Mouse (Mus musculus): Measurements from ENCODE around the gene Lnx2. TPM values are rescaled to one million over a fixed set of nuclear protein-coding genes. Genes with fewer than 3 reads are reported as not detected.

The Lnx2 gene
- total and polyA plus RNA-seq, 2 experiments: 11.0 to 19.7 TPM

- Histone ChIP-seq H3K79me2 (ENCODE audit: control insufficient read depth, insufficient read depth, low read length) (peaks cover 7% of the 10 kb centered on the region; the same call in 1 of the 2 replicates), H3K27ac (replicated peaks; ENCODE audit: insufficient read depth, low read depth, low read length) (no peak overlapping the region), H3K9ac (ENCODE audit: low read depth, low read length) (no peak overlapping the region), H3K4me3 (ENCODE audit: insufficient read depth, low read depth, low read length) (no peak overlapping the region), H3K27me3 (ENCODE audit: control insufficient read depth, insufficient read depth, low read length) (no peaks in the 10 kb centered on the region), H3K36me3 (ENCODE audit: control insufficient read depth, insufficient read depth, low read length) (peaks cover 4% of the 10 kb centered on the region; the same call in 1 of the 2 replicates), H3K4me1 (ENCODE audit: control insufficient read depth, insufficient read depth, low read length) (no peaks in the 10 kb centered on the region)
- DNase-seq (ENCODE audit: extremely low read depth, low read depth, low spot score): no peak
- TF ChIP-seq POLR2A (IDR thresholded peaks at IDR 0.05; ENCODE audit: extremely low read depth, insufficient read depth, low read length) (no peak), CTCF (IDR thresholded peaks at IDR 0.05; ENCODE audit: low read depth, low read length) (no peak)
- 94% methylated on average over 7 of the region's 7 CpGs for WGBS
Observed at GRCm38 (mm10) chr5:147098667-147099066, 22.3 kb upstream of the Lnx2 start.

- Histone ChIP-seq H3K27me3 (ENCODE audit: control insufficient read depth, insufficient read depth, low read length) (no peaks in the 10 kb centered on the region), H3K9ac (ENCODE audit: low read depth, low read length) (no peak overlapping the region), H3K27ac (replicated peaks; ENCODE audit: insufficient read depth, low read depth, low read length) (no peak overlapping the region), H3K4me1 (ENCODE audit: control insufficient read depth, insufficient read depth, low read length) (no peaks in the 10 kb centered on the region), H3K79me2 (ENCODE audit: control insufficient read depth, insufficient read depth, low read length) (peaks cover 4% of the 10 kb centered on the region; the same call in 1 of the 2 replicates), H3K36me3 (ENCODE audit: control insufficient read depth, insufficient read depth, low read length) (0 out of 2 replicates have a peak, but pooled peaks cover 2% of the 10 kb centered on the region), H3K4me3 (ENCODE audit: insufficient read depth, low read depth, low read length) (no peak overlapping the region)
- no peak for DNase-seq (ENCODE audit: extremely low read depth, low read depth, low spot score)
- TF ChIP-seq POLR2A (IDR thresholded peaks at IDR 0.05; ENCODE audit: extremely low read depth, insufficient read depth, low read length) (no peak), CTCF (IDR thresholded peaks at IDR 0.05; ENCODE audit: low read depth, low read length) (no peak)
- WGBS: 96% methylated on average over 4 of the region's 4 CpGs
Observed at GRCm38 (mm10) chr5:147096586-147096985, 20.2 kb upstream of the Lnx2 start.

DNA sequence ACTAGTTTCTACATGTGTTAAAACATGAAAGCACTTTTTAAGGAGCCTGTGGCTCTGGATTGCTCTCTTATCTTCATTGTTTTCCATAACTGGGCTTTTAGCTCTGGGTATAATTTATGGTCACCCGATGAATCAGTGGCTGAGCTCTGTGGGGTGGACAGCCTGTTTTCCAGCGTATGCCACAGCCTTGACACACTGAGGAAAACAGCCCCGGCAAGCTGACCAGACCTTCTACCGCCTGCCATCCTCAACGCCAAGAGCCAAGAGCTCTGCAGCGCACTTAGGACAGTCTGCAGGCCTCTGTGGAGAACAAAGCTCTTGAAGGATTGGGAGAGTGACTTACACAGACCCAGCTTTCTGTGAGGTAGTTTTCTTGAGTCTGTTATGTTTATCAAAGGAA is 17.9 kb upstream of the Lnx2 start:
- Histone ChIP-seq H3K27ac (replicated peaks; ENCODE audit: insufficient read depth, low read depth, low read length) (no peak overlapping the region), H3K36me3 (ENCODE audit: control insufficient read depth, insufficient read depth, low read length) (no peaks in the 10 kb centered on the region), H3K4me3 (ENCODE audit: insufficient read depth, low read depth, low read length) (no peak overlapping the region), H3K9ac (ENCODE audit: low read depth, low read length) (no peak overlapping the region), H3K27me3 (ENCODE audit: control insufficient read depth, insufficient read depth, low read length) (no peaks in the 10 kb centered on the region), H3K79me2 (ENCODE audit: control insufficient read depth, insufficient read depth, low read length) (peaks cover 4% of the 10 kb centered on the region; the same call in 1 of the 2 replicates), H3K4me1 (ENCODE audit: control insufficient read depth, insufficient read depth, low read length) (no peaks in the 10 kb centered on the region)
- whole genome bisulfite sequencing: 94% methylated on average over 6 of the region's 6 CpGs
- no peak for DNase-seq (ENCODE audit: extremely low read depth, low read depth, low spot score)
- TF ChIP-seq CTCF (IDR thresholded peaks at IDR 0.05; ENCODE audit: low read depth, low read length) (no peak), POLR2A (IDR thresholded peaks at IDR 0.05; ENCODE audit: extremely low read depth, insufficient read depth, low read length) (no peak)

DNA sequence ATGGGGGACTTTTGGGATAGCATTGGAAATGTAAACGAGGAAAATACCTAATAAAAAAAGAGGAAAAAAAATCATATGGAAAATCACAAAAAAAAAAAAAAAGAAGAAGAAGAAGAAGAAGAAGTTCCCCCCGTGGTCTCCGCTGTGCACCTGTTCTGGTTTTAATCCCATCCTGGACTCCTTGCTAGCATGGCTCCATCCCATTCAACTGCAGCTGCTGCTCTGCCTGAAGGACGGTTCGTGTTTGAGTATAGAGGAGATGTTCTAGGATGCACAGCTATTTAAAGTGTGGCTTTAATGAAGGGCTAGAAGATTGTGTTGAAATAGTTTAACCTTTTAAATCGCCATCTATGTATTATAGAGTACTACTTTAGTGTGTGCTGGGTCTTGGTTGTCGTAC is 16.1 kb upstream of the Lnx2 start:
- H3K4me3 ChIP-seq (ENCODE audit: insufficient read depth, low read depth, low read length): no peak overlapping the region
- H3K79me2 ChIP-seq (ENCODE audit: control insufficient read depth, insufficient read depth, low read length): peaks cover 4% of the 10 kb centered on the region; the same call in 1 of the 2 replicates
- 96% methylated on average over 7 of the region's 7 CpGs for WGBS
- TF ChIP-seq CTCF (IDR thresholded peaks at IDR 0.05; ENCODE audit: low read depth, low read length) (no peak), POLR2A (IDR thresholded peaks at IDR 0.05; ENCODE audit: extremely low read depth, insufficient read depth, low read length) (no peak)
- no peak overlapping the region for H3K9ac ChIP-seq (ENCODE audit: low read depth, low read length)
- H3K27me3 ChIP-seq (ENCODE audit: control insufficient read depth, insufficient read depth, low read length): no peaks in the 10 kb centered on the region
- H3K36me3 ChIP-seq (ENCODE audit: control insufficient read depth, insufficient read depth, low read length): peaks cover under 1% of the 10 kb centered on the region; the same call in 1 of the 2 replicates
- no peaks in the 10 kb centered on the region for H3K4me1 ChIP-seq (ENCODE audit: control insufficient read depth, insufficient read depth, low read length)
- no peak overlapping the region for H3K27ac ChIP-seq (replicated peaks; ENCODE audit: insufficient read depth, low read depth, low read length)
- no peak for DNase-seq (ENCODE audit: extremely low read depth, low read depth, low spot score)

- Histone ChIP-seq H3K4me3 (ENCODE audit: insufficient read depth, low read depth, low read length) (no peak overlapping the region), H3K36me3 (ENCODE audit: control insufficient read depth, insufficient read depth, low read length) (peaks cover 5% of the 10 kb centered on the region; the same call in 1 of the 2 replicates), H3K27ac (replicated peaks; ENCODE audit: insufficient read depth, low read depth, low read length) (no peak overlapping the region), H3K27me3 (ENCODE audit: control insufficient read depth, insufficient read depth, low read length) (no peaks in the 10 kb centered on the region), H3K9ac (ENCODE audit: low read depth, low read length) (no peak overlapping the region), H3K4me1 (ENCODE audit: control insufficient read depth, insufficient read depth, low read length) (no peaks in the 10 kb centered on the region), H3K79me2 (ENCODE audit: control insufficient read depth, insufficient read depth, low read length) (no peaks in the 10 kb centered on the region; the same call in 1 of the 2 replicates)
- no peak for DNase-seq (ENCODE audit: extremely low read depth, low read depth, low spot score)
- WGBS: 95% methylated on average over 11 of the region's 11 CpGs
- TF ChIP-seq CTCF (IDR thresholded peaks at IDR 0.05; ENCODE audit: low read depth, low read length) (no peak), POLR2A (IDR thresholded peaks at IDR 0.05; ENCODE audit: extremely low read depth, insufficient read depth, low read length) (no peak)
Observed at GRCm38 (mm10) chr5:147090256-147090963, 14.0 kb upstream of the Lnx2 start.

GRCm38 (mm10) chr5:147089836-147090235 is 13.4 kb upstream of the Lnx2 start:
- Histone ChIP-seq H3K79me2 (ENCODE audit: control insufficient read depth, insufficient read depth, low read length) (no peaks in the 10 kb centered on the region; the same call in 1 of the 2 replicates), H3K27ac (replicated peaks; ENCODE audit: insufficient read depth, low read depth, low read length) (no peak overlapping the region), H3K9ac (ENCODE audit: low read depth, low read length) (no peak overlapping the region), H3K4me3 (ENCODE audit: insufficient read depth, low read depth, low read length) (no peak overlapping the region), H3K4me1 (ENCODE audit: control insufficient read depth, insufficient read depth, low read length) (no peaks in the 10 kb centered on the region), H3K27me3 (ENCODE audit: control insufficient read depth, insufficient read depth, low read length) (no peaks in the 10 kb centered on the region), H3K36me3 (ENCODE audit: control insufficient read depth, insufficient read depth, low read length) (peaks cover 5% of the 10 kb centered on the region; the same call in 1 of the 2 replicates)
- 92% methylated on average over 3 of the region's 3 CpGs for WGBS
- no peak for DNase-seq (ENCODE audit: extremely low read depth, low read depth, low spot score)
- TF ChIP-seq POLR2A (IDR thresholded peaks at IDR 0.05; ENCODE audit: extremely low read depth, insufficient read depth, low read length) (no peak), CTCF (IDR thresholded peaks at IDR 0.05; ENCODE audit: low read depth, low read length) (no peak)
